Mouse (Mus musculus): Measurements from ENCODE around the gene Cct3.
"Not testable (repeated sequence)": the region's sequence is repeated elsewhere in the genome, so short reads cannot be mapped to it uniquely, and the experiment has no call there.

The Cct3 gene

DNA sequence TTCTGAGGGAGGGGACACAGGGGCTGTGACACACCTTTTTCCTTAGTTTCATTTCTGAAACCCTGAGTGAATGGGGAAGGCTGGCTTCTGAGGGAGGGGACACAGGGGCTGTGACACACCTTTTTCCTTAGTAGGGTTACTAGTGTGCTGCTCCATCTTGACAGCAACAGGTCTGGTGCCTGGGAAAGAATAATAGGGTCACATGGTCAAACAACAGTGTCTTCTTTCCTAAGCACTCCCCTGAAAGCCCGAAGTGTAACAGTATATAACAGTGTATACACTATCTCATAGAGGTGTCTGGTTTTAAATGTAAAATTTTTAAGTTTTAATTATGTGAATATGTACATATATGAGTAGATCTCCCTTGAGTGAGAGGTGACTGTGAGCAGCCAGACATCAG, 1.6 kb upstream of the Cct3 start:
- DNase-seq = not testable (repeated sequence)

DNA sequence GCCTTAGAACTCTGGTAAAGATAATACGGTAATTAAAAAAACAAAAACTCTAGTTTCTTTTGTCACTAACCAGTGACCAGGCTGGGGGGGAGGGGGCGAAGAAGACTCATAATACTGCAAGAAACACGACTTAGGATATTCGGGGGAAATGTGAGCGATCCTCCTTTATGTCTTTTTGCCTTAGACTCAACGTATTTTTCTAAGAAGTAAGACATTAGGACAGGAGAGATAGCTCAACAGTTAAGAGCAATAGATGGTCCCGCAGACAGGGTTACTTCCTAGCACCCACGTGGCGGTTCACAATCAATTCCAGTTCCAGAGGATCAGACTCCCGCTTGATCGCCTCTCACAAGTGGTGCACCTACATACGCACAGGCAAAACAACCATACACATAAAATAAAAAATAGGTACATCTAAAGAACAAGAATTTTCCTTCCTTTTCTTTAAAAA, 781 bp upstream of the Cct3 start:
- no peak for DNase-seq

DNA sequence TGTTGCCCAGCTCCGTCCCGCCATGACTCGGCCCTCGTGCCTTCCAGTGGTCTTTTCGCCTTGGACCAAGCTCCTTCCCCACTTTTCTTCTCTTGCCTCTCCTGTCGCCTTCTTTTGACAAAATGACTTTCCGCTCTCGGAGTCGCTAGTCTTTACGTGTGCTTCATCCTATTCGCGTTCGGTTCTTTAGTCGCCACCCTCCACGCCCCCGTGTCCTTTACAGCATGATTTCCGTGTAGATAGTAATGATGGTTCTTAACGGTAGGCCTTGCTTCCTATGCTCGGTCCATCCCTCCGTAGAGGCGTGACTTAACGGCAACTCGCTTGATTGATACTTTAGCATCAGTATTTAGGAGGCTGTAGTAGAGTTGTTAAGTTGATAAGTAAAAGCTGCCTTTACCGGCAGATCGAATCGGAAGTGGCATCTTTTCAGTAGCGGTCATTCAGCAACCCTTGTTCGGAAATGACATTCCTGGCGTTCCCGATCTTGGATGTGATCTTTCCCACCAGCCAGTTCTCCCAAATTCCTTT, 470 bp downstream of the Cct3 start:
- DNase-seq = peak; percentile 32

DNA sequence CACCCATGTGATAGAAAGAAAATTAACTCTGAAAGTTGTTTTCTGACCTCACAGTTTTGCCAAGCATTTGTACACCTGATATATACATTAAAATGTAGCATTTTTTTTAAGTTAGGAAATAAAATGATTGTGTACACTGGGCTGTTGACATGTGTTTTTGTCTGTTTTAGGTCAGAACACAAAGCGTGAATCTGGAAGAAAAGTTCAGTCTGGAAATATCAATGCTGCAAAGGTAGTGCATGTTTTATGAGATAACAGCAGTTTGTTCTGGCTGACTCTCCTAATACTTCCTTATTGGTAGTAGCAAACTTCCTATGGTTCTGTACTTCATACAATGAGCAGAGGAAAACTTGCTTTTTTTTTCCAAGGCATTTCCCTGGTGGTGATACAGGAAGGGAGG, 2.3 kb downstream of the Cct3 start:
- no peak for DNase-seq

DNA sequence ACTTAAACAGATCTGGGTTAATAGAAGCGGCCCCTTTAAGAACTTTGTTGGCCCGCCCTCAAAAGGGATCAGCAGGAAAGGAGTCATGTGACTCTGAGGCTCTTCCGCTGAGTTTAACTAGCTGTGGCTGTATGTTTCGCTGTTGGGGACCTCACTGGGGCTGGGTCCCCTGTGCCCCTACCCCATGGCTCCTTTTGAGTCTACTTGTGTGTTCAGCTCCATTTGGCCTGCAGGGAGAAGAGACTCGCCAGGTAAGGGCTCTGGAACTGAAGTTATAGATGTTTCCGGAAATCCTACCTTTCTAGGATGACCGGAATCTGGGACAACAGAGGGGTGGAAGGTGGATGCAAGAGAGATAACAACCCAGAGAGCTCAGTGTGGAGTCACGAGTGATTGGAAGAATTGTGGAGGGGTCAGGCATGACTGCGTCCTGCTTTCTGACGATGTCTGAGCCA, 28.1 kb downstream of the Cct3 start, which contains the start of gene Glmp:
Gene Glmp (plus strand): TSS at position 73 of the 455 bp plus-strand sequence.
- DNase-seq = peak; percentile 85

DNA sequence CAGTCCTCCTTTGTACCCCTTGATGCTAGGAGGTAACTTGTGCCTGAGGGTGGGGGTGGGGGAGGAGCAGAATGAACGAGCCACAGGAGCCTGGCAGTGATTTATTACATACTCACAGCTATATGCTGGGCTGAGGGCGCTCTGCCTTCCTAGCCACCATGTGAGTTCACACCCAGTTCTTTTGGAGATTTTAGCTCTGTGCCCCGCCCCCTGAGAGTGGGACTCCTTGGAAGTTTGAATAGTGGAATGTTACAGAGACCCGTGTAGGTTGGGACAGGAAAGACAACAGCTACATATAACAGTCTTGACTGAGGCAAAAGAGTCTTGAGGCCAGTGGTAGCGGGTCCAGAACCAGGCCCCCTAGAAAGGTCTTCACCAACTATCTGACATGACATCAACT, 32.0 kb downstream of the Cct3 start:
- DNase-seq = no peak

DNA sequence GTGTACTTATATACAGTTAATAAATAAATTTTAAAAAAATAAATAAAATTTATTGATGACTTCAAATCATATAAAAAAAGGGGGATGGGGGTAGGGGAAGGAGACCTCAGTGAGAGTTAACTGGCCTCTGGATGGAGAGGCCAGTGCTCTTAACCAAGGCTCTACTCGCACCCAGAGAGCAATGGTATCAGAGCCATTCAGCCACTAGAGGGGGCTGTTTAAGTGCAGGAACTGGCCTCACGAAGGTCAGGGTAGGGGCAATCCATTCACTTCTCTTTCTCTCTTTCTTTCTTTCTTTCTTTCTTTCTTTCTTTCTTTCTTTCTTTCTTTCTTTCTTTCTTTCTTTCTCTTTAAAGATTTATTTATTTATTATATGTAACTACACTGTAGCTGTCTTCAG, 34.4 kb downstream of the Cct3 start:
- peak; percentile 83 for DNase-seq

DNA sequence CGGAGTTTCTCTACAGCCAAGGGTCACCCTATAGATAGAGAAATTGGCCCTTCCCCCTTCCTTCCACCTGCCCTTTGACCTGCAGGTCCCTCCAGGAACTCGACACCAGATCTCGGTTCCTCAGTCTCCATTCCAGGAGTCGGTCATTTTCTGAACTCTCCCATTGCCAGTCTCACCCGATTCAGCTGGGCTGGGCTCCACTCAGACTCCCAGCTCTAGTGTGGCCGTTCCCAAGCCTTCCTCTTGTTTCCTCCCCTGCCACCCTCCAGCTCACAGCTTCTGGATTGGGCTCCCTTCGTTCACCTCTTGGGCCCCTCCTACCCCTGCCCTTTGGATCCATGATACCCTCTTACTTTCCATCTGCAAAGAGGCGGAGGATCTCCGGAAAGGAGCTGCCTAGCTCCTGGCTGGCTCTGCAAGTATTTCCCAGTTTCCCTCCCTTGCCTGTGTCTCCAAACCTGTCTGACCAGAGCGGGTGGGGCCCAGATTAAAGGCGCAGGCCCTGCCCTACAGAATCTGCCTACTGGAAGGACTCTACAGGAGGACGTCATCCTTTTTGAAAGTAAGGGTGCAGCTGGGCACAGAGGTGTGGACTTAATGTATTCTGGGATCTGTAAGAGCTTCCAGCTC, 37.2 kb downstream of the Cct3 start:
- peak; percentile 65 for DNase-seq

DNA sequence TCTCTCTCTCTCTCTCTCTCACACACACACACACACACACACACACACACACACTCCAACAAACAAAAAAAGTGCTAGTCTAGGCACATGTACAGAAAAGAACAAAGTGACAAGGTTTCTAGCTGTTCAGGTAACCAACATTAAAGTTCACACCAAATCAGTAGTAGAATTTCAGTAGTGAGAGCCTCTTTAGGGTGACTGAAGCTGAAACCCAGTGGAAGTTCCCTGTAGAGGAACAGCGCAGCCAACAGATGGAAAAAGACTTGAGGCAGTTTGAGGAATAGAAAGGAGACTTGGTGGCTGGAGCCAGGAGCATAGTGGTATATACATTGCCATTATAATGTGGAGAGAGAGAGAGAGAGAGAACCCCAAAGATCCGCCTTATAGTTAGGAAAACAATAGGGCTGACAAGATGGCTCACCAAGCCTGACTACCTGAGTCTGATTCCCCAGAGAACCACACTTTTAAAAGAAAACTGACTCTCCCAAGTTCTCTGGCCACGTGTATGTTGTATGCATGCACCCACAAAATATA, 38.1 kb downstream of the Cct3 start:
- DNase-seq = no peak

DNA sequence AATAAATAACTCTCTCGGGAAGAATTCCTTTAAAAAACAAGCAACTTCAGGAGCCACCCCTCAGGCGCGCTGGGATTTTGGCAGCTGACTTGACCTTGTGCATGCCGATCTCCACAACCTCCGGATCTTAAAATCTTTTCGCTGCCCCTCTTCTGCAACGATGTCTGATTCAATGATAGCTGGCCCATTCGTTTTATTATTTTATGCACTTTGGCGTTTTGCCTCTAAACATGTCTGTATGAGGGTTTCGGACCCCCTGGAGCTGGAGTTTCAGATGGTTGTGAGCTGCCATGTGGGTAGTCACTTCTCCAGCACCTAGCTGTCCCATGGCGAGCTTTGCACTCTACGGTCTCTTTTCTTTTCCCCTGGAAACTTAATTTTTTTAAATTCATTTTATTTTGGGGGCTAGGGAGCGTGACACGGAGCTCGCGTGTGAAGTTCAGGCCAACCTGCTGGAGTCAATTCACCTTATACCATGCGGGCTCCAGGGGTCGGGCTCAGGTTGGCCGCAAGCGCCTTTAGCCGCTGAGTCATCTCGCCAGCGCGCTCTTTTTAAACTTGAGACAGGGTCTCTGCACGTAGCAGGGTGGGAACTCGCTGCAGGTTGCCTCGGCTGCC, 38.6 kb downstream of the Cct3 start:
- no peak for DNase-seq

DNA sequence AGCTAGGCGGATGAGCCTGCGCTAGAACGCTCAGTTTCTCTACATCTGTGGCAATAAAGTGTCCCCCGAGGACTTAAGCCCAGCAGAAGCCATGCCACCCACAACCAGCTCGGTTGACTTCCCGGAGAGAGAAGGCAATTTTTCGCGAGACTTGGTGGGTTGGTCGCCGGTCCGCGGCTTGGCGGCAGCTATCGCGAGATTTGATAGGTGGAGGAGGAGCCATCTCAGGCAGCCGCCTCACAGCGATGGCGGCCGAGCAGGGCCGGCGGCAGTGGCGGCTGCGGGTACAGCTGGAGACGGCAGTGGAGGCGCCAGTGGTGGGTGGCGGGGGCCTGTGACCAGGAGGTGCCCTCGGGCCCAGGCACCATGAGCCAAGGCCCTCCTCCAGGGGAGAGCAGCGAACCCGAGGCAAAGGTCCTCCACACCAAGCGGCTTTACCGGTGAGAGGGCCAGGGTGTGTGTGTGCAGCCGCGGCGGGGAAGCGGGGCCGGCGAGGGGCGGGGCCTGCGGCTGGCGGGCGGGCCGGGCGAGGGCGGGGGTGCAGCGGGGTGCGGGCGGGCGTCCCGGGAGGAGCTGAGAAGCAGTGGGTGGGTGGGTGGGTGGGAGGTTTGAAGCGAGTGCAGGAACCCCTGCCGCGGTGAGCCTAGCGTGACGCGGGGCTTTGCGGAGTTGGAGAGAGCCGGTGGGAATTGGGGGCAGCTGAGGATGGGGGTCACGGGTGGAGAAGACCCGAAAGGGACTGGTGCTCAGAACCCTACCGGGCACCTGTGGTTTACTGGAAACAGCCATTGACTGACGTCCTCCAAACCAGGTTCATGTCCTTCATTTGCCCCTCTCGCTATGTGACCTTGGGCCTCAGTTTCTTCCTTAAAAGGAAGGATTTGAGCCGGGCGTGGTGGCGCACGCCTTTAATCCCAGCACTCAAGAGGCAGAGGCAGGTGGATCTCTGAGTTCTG, 39.4 kb downstream of the Cct3 start, which contains the start of the genes Tmem79 and Smg5:
Gene Tmem79 (minus strand): TSS at position 91 of the 956 bp plus-strand sequence.
Gene Smg5 (plus strand): TSS at position 203 of the 956 bp plus-strand sequence.
- peak; percentile 97 for DNase-seq

DNA sequence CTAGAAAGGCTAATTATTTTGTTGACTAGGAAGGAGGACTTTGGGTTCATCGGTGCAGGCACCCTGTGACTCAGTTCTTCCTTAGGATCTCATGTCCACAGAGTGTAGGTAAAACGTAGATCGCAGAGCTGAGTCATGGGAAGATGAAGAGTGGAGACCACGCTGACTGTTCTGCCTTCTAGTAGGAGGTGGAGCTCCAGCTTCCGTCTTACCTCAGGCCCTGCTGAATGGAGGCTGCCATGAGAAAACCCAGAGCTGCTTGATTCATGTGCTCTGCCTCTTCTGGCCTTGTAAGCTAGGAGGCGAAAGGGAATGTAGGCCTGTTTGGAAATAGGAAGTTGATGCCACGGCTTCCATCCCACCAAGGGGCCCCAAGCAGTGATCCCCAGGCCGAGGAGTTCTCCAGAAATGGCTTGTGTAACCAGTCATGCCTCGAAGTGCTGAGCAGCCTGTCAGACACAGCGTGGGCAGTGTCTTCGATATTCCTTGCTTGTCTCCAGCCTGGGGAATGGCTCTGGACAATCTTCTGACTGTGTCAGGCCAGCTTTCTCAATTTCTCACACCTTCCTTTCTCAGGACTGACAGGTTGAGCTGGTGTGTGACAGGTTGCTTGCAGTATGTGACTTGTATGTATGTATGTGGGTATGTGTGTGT, 40.6 kb downstream of the Cct3 start:
- DNase-seq = no peak

DNA sequence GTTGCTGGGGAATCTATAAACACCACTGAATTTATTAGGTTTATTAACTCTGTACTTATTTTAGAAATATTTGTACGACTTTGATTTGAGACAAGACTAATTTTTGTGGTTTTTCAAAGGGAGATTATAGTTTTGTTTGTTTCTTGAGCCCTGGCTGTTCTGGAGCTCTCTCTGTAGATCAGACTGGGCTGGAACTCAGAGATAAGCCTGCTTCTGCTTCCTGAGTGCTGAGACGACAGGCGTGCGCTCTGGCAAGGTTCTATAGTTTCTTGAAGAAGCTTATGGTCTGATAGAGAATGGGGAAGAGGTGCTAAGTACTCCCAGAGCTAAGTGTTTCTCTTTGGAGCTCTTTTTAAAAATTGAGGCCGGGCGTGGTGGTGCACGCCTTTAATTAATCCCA, 41.4 kb downstream of the Cct3 start:
- no peak for DNase-seq

DNA sequence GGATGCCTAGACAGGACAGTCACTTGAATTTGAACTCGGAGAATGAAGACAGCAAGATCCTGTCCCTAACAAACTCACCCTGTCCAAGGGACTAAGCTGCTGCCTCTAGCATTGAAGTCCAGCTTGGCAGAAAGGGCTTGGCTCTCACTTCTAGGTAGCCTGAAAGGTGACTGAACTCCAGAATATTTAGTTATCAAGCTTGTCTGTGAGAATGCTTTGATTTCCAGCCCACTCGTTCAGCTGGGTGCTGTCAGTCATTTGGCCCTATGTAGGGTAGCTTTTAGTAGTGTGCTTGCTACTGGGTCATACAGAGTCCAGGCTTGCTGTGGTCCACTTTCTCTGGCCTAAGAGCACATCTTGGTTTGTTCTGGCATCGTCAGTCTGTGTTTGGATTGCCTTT, 42.1 kb downstream of the Cct3 start:
- no peak for DNase-seq

DNA sequence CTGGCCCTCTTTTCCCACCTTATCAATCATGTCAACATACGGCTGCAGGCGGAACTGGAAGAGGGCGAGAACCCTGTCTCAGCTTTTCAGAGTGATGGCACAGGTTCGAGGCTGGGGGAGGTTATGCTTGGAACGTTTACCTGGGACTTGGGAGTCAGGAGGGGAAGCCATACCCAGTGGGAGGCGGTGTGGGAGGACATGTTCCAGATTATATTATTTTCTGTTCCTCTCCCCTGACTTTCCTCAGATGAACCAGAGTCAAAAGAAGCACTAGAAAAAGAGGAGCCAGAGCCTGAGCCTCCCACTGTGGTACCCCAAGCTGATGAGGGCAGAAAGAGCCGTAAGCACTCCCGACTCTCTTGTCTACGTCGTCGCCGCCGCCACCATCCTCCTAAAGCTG, 53.8 kb downstream of the Cct3 start:
- DNase-seq = no peak

DNA sequence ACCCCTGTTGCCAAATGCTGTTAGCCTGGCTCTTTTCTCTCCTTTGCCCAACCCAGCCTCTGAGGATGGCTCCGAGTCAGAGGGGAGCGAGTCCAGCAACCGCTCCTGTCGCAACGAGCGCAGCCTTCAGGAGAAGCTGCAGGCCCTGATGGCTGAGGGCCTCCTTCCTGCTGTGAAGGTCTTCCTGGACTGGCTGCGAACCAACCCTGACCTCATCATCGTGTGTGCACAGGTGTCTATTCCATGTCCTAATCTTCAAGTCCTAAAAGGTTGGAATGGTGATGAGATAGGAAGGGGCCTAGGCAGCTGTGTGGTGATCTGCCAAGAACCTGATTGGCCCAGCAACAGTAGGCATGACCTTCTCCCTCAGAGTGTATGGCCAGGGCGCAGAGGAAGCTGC, 56.0 kb downstream of the Cct3 start:
- DNase-seq = no peak

DNA sequence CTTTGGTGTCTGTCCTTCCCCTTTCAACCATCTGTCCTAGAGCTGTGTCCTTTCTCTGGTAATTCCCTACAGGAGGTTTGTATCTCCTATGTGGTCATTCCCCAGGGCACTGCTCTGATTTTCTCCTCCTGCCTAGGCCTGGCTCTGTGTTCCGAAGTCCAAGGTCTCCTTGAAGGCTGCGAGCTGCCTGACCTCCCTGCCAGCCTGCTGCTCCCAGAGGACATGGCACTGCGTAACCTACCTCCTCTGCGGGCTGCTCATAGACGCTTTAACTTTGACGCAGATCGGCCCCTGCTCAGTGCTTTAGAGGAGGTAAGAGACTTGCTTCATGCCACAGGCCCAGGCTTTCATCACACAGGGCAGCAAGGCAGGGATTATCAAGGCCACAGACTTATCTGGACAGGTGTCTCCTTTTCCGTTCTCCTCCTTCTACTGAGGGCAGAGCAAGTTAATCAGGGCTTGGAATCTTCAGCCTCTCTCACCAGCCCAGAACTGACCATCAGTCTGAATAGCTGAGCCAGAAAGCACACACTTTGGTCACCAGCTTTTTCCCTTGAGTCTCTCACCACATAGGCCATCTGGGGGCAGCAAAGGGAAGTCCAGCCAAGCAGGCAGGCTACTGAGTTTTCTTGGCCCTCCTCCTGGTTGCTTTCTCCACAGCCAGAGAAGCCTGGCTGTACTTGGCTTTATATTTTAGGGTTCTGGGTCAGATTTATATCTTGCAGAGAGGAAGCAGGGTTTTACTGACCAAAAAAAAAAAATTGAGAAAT, 57.7 kb downstream of the Cct3 start:
- no peak for DNase-seq

DNA sequence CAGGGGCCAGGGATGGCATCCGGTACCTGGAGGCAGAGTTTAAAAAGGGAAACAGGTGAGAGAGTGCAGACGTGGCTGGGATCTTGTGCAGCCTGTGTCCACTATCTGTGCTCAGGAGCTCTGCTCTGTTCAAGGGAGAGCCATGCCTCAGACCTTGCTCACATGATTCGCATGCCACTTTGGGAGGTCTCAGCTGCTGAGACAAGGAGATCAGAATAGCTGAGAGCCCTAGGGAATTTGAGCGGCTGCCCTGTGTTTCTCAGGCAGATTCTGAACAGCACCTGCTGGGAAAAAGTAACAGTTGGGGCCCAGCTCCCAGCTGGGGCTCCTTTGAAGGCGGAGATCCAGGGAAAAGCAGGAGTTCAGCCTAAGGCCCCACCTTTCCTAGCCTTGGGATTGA, 62.7 kb downstream of the Cct3 start:
- DNase-seq = no peak

DNA sequence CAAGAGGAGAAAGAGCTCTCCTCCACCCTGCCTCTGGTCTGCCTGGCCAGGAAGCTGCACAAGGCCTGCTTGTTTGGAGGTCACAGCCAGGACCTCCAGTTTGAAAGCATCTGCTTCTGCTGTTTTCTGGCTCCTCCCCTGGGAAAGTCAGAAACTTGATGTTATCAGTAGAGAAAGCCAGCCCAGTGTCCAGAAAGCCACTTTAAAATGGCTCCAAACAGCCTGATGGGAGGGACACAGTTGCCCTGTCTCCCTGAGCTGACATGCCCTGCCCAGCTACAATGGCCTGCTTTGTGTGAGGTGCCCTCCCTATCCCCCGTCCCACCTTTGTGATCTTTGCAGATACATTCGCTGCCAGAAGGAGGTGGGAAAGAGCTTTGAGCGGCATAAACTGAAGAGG, 63.1 kb downstream of the Cct3 start:
- DNase-seq = no peak

DNA sequence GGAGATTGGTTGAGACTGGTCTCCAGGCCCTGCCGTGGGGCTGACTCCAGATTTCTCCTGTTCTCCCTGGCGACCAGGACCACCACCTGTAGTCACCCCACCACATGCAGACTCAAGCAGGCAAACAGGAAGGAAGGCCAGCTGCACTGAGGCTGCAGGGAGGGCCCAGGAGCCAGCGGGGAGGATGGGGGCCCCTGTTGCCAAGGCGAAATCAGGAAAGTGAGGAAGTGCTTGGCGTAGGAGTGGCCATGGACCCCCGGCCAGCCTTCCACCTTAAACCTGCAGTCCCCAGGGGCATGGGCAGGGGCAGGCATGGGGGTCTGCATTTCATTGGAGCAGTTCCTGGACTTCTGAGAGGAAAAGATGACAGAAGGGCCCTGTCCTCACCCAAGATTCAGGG, 64.2 kb downstream of the Cct3 start:
- DNase-seq = no peak

DNA sequence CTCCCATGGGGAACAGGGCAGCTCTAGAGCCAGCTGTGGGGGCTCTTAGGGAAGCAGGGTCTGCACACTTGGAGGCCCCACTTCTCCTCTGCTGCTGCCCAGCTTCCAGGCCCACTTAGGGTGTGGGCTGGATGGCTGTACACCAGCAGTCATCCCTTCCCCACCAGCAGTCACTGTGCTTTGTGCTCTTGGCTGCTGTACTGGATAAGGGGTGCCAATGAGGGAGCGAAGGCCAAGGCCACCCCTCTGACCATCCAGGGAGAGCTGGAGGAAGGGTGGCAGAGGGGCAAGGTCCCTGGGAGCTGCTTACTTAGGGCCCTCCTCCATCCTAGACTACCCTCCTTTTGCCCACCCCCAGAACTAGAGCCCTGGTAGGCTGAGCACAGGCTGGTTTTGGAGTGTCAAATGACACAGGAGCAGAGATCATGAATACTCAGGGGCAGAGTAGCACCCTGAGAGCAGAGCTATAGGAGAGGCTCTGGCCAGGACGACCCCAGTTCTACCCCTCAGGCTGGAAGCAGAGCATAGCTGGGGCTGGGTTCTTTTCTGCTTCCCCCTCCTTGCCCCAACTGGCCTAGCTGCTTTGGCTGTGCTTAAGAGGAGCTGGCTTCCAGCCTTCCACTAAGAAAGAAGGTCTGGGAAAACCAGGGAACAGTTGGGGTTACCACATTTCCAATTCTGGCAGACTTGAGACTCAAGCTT, 64.8 kb downstream of the Cct3 start:
- DNase-seq = no peak

All from lung, postnatal 36 days (tissue).